Mouse (Mus musculus): ENCODE measurements around the gene Ift80. TPM values are rescaled to one million over a fixed set of nuclear protein-coding genes. Genes with fewer than 3 reads are reported as not detected.
"Not testable (repeated sequence)": the region's sequence is repeated elsewhere in the genome, so short reads cannot be mapped to it uniquely, and the experiment has no call there.

Ift80 gene
- total RNA-seq, 2 experiments from 2014 or later = 17.6 to 17.7 TPM

- not testable (repeated sequence) for DNase-seq (ENCODE audit: low spot score in 2 of 2)
Observed at GRCm38 (mm10) chr3:68951971-68952370, 52.4 kb downstream of the Ift80 start.

DNA sequence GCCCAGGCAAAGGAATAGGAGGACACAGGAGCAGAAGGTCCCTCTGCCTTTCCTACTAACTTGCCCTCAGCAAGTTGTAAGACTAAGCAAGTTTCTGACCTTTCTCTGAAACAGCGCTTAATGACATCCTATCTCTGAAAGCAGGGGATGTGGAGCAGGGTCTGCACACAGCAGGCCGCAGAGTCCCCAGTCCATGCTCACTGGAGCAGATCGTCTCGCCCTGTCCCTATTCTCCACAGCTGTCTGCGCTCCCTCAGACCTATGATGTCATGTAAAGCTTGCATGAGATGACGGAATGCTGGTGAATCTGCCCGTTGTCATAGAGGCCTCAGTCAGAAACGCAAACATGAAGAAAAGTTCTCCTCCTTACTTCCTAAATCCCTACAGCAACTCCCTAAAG, 55.0 kb downstream of the Ift80 start:
- intact Hi-C loops (cut with DNase I) = no loop called here
- no peak for DNase-seq (ENCODE audit: low spot score in 2 of 2)

More at GRCm38 (mm10) chr3:68951971-68952370, 52.4 kb downstream of the Ift80 start:
- intact Hi-C loops (cut with DNase I) = loop anchor here (5.0 to 10.0 kb wide), 2 partner anchors 155 to 237 kb away; no protein-coding TSS in a partner anchor

- no peak for DNase-seq (ENCODE audit: low spot score in 2 of 2)
- intact Hi-C loops (cut with DNase I) = no loop called here
Observed at GRCm38 (mm10) chr3:68948918-68949317, 55.5 kb downstream of the Ift80 start.

- DNase-seq (ENCODE audit: low spot score in 2 of 2) = peak in 1 of 2 experiments; percentile 30
- intact Hi-C loops (cut with DNase I) = no loop called here
Observed at GRCm38 (mm10) chr3:68941867-68942266, 62.5 kb downstream of the Ift80 start.

DNA sequence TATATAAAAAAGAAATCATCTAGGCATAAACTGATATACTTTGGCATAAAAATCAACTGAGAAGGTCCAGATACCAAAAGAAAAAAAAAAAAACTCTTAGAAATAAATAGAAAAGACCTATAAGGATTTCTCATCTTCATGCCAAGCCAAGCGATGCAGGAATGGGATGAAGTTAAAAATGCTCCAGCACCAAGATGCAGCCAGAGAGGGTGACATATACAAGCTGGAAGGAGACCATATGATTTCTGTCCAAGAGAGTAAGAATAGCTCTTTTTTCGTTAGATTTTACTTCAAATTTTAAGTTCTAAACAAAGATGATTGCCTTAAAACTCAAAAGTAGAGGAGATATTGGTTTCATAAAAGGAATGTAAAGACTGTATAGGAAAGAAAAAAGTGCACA, 64.1 kb downstream of the Ift80 start:
- intact Hi-C loops (cut with DNase I) = no loop called here
- DNase-seq (ENCODE audit: low spot score in 2 of 2) = peak in 1 of 2 experiments; percentile 49

- DNase-seq (ENCODE audit: low spot score in 2 of 2) = no peak
- intact Hi-C loops (cut with DNase I) = no loop called here
Observed at GRCm38 (mm10) chr3:68939312-68939711, 65.1 kb downstream of the Ift80 start.

DNA sequence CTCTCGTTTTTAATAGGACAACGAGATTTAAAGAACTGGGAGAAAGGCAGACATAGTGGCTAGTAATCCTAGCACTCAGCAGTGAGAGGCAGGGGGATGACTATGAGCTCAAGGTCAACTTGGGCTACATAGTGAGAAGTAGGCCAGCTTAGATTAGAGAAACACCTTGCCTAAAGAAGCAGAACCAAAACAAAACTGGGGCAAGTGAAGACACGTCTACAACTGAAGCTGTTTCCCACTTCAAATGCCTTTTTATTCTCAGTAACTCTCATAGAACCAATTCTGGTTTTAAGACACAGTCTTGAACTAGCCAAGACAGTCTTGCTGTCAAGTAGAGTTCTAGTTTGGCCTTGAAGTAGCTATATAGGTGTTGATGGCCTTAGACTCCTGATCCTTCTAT, 67.7 kb downstream of the Ift80 start:
- intact Hi-C loops (cut with DNase I) = no loop called here
- no peak for DNase-seq (ENCODE audit: low spot score in 2 of 2)

GRCm38 (mm10) chr3:68935498-68935897, 68.9 kb downstream of the Ift80 start:
- intact Hi-C loops (cut with DNase I) = no loop called here
- peak in 1 of 2 experiments; percentile 43 for DNase-seq (ENCODE audit: low spot score in 2 of 2)

DNA sequence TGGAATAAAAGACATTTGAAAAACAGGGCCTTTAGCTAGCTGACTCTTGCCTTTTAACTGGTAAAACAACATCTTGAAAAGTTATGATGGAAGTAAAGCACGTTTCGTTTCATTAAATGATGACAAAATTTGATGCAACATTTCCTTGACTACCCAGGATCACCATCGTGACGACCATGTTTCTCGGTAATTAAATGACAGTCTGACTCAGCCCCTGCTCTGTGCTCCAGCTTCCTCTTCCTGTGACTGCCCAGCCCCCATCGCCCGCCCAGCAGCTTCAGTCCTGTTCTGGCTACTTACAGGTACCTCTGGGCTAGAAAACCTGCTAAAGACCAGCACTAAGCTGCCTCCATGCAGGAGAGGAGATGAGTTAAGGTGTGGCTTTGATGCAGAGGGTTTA, 70.1 kb downstream of the Ift80 start:
- intact Hi-C loops (cut with DNase I) = no loop called here
- no peak for DNase-seq (ENCODE audit: low spot score in 2 of 2)

GRCm38 (mm10) chr3:68928619-68929018, 75.8 kb downstream of the Ift80 start:
- intact Hi-C loops (cut with DNase I) = no loop called here
- DNase-seq (ENCODE audit: low spot score in 2 of 2) = no peak

DNA sequence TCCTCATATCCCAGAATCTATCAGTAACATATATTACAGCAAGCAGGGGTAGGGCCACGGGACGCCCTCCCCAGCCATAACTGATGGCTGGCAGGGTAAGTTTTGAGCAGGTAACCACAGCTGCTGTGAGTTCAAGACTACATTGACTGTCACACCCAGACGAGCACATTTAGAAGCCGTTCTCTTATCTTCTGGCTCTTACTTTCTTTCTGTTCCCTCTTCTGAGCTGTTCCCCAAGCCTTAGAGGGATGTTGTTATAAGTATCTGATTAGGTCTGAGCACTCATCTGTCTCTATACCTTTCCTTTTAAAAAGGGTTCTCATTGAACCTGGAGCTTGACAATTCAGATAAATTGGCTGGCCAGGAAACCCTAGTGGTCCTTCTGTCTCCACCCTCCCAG, 96.9 kb downstream of the Ift80 start:
- no peak for DNase-seq (ENCODE audit: low spot score in 2 of 2)
- intact Hi-C loops (cut with DNase I) = no loop called here

GRCm38 (mm10) chr3:68904902-68905778, 99.2 kb downstream of the Ift80 start:
- intact Hi-C loops (cut with DNase I) = no loop called here
- DNase-seq (ENCODE audit: low spot score in 2 of 2) = no peak

DNA sequence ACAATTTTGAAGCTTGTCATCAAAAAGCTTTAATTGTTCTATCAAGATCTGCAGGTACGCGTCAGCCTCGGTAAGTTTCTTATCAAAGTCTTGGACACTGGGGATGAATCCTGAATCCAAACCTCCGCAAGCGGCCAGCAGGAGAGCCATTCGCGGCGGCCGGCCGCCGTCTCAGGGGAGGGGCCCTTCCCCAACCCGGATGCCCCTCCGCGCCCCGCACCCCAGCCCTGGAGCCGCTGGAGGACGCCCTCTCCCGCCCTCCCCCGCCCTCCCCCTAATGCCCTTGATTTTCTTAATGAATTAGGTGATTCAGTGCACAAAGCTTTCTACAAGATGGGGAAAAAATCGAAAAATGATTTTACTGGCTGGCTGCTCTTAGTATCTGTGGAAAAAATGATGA, 101.7 kb downstream of the Ift80 start:
- intact Hi-C loops (cut with DNase I); DNase-seq (ENCODE audit: low spot score in 2 of 2): not testable (repeated sequence)

- no peak for DNase-seq (ENCODE audit: low spot score in 2 of 2)
- intact Hi-C loops (cut with DNase I) = no loop called here
Observed at GRCm38 (mm10) chr3:68897154-68897553, 107.2 kb downstream of the Ift80 start.

GRCm38 (mm10) chr3:68895426-68895825, 108.9 kb downstream of the Ift80 start:
- DNase-seq (ENCODE audit: low spot score in 2 of 2) = no peak
- intact Hi-C loops (cut with DNase I) = no loop called here

DNA sequence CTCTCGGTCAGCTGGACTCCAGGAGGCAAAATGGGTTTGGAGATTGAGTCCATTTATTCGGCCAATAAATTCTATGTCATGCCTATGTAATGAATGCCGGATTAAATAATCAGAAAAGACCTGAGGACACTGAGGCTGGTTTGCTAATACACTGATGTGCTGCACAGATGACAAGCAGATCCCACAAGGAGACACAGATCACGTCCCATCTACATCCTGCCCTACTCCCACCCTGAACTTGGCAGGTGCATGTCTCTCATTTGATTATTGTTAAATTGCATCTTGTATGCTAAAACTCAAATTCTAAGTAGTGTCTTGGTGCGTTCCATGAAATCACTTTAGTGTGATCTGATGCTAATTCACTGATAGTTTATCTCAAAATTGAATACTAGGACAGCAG, 117.5 kb downstream of the Ift80 start:
- intact Hi-C loops (cut with DNase I) = no loop called here

GRCm38 (mm10) chr3:68874079-68874478, 130.3 kb downstream of the Ift80 start:
- no peak for DNase-seq (ENCODE audit: low spot score in 2 of 2)
- intact Hi-C loops (cut with DNase I) = no loop called here

More for the DNA sequence above, 117.5 kb downstream of the Ift80 start:
- no peak for DNase-seq (ENCODE audit: low spot score in 2 of 2)

DNA sequence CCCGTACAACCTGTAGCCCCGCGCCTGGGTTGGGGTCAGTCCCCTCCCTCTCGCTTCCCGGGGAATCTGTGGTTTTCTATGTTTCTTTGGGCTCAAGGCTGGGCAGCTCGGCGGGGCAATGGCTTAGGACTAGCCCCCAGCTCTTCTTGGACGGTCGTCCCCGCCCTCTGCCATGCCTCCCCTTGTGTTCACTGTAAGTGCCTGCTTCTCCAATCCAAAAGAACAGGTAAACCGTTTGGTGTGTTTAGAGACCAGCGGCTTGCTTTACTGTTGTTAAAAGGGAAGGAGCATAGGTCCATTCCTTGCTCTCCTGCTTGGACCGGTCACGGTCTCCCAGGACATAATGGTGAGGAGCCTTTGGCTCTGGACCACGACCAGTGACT, 133.8 kb downstream of the Ift80 start:
- DNase-seq (ENCODE audit: low spot score in 2 of 2) = no peak
- intact Hi-C loops (cut with DNase I) = no loop called here

GRCm38 (mm10) chr3:68869691-68870567, 134.4 kb downstream of the Ift80 start:
- DNase-seq (ENCODE audit: low spot score in 2 of 2) = peak in 1 of 2 experiments; percentile 43
- intact Hi-C loops (cut with DNase I) = no loop called here

DNA sequence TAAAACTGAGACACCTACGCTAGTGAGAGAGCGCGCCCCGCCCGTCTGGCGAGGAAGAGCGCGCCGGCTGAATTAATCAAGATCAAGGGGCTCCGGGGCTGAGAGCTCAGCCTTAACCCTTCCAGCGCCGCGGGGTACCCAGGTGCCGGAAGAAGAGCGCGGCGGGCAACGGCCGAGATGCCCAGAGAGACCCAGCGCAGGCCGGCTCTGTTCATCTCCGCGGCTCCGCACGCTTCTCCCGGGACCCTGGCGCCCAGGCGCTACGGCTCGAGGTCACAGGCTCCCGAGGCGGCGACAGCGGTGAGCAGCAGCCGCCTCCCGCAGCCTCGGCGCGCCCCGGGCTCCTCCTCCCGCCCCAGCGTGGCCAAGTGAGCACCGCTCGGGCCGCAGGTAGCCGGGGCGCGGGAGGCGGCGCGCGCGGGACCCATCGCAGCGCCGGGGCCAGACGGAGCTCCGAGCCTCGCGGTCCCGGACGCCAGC, 135.1 kb downstream of the Ift80 start, which contains the start of gene 1110032F04Rik:
1110032F04Rik (plus strand) TSS at position 376 of the 480 bp plus-strand sequence.
- intact Hi-C loops (cut with DNase I) = no loop called here
- peak; percentile 43 to 53 for DNase-seq (ENCODE audit: low spot score in 2 of 2)
